Mouse (Mus musculus): Measurements from ENCODE around the gene Zfp536.

Zfp536 gene

DNA sequence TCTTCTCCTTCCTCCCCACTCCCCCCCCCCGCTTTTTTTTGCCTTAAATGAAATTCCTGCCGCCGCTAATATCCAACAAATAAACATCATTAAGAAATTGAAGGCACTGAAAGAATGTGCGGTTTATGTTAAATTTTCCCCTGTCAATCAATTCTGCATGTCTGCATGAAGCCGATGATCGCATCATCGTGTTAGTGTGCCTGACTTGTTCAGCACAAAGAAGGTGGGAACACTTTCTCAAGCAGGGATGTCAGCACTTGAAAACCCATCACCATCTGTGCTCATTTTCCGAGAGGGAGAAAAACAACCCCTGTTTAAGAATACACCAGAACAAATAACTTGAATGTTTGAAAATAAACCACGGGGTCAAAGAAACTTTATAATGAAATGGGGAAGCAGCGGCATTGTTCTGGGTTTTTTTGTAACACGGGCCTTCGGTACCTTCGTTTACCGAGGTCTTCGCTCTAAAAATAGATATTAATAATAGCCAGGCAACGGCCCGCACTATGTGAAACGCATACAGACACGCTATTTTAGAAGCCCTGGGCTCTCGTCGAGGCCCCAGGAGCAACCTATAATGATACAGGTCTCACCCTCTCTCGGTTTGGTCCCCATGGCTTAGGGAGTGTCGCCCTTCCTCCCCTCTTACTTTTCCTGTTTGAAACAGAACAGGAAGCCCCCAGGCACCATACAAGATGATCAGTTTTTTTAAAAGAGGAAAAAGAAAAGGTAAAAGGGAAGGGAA is 83.7 kb downstream of the Zfp536 start:
- no peak for DNase-seq (ENCODE audit: low read depth, low spot score)

DNA sequence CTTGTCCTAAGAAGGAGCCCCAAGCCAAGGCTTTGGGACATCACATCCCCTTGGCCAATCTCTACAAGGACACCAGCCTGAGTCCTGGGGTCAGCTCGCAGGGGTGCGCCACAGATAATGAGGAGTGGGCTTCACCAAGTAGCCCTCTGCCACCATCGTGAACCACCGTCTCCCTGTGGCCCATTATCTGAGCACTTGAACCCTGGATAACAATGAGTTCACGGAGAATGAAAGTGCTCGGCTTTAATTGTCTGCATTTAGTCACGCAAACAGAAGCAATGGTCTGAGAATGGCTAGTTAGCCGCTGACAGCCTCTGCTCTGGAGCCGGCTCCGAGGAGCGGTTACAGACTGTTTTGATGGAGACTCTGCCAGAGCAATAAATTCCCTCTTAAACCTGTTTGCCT is 84.3 kb downstream of the Zfp536 start:
- DNase-seq (ENCODE audit: low read depth, low spot score) = no peak

DNA sequence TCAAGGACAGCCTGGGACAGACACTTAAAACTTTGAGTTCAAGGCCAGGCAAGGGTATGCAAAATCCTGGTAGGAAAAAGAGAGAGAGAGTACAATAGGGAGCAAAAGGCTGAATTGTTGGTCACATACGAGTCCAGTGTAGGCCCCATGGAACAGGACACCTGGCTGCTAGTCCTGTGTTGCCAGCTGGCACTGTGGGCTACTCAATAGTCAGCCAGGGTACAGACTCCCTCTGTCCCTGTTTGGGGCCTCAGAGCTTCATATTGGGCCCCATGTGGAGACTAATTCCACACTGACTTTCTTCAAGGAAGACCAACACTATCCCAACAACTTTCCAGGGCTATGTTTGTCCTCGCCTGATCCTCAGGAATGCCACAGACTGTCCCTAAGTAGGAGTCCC is 87.1 kb downstream of the Zfp536 start:
- no peak for DNase-seq (ENCODE audit: low read depth, low spot score)

- DNase-seq (ENCODE audit: low read depth, low spot score) = no peak
These were observed 88.2 kb downstream of the Zfp536 start for GRCm38 (mm10) chr7:37685247-37685646.

- DNase-seq (ENCODE audit: low read depth, low spot score) = no peak
These were observed 92.1 kb downstream of the Zfp536 start for GRCm38 (mm10) chr7:37681335-37681734.

DNA sequence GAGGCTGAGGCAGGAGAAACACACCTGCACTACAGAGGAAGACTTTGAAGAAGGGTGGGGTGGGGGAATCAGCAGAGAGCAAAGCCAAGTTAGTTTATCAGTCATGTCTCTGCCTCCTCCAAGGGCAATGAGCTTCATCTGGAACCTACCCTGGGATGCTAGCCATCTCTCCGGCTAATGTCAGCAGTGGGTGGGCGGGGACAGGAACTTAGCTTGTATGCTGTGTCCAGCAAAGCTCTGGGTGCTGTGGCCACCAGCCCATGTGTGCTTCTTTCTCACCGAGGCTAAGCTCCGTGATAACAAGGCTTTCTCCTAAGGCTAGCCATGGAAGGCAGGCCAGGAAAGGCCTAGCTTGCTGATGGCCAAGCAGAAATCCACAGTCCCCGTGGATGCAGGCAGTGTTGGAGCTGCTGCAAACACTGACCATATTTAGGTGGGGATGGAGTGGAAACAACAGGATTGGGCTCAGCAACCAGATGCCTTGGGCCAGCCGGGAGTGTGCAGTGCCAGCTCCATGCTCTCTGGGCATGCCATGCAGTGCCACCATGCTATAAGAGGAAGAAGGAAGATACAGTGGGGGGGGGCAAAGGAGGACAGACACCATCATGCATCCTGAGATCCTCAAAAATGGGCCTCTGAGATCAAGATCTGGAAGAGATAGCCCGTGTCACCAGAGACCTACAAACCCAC is 109.6 kb downstream of the Zfp536 start:
- DNase-seq (ENCODE audit: low read depth, low spot score) = no peak

- no peak for DNase-seq (ENCODE audit: low read depth, low spot score)
These were observed 124.8 kb downstream of the Zfp536 start for GRCm38 (mm10) chr7:37648671-37649070.

GRCm38 (mm10) chr7:37647917-37648615 is 125.4 kb downstream of the Zfp536 start:
- no peak for DNase-seq (ENCODE audit: low read depth, low spot score)

- no peak for DNase-seq (ENCODE audit: low read depth, low spot score)
These were observed 133.6 kb downstream of the Zfp536 start for GRCm38 (mm10) chr7:37639740-37640397.

GRCm38 (mm10) chr7:37634812-37635211 is 138.6 kb downstream of the Zfp536 start:
- no peak for DNase-seq (ENCODE audit: low read depth, low spot score)

GRCm38 (mm10) chr7:37630410-37630809 is 143.0 kb downstream of the Zfp536 start:
- no peak for DNase-seq (ENCODE audit: low read depth, low spot score)

DNA sequence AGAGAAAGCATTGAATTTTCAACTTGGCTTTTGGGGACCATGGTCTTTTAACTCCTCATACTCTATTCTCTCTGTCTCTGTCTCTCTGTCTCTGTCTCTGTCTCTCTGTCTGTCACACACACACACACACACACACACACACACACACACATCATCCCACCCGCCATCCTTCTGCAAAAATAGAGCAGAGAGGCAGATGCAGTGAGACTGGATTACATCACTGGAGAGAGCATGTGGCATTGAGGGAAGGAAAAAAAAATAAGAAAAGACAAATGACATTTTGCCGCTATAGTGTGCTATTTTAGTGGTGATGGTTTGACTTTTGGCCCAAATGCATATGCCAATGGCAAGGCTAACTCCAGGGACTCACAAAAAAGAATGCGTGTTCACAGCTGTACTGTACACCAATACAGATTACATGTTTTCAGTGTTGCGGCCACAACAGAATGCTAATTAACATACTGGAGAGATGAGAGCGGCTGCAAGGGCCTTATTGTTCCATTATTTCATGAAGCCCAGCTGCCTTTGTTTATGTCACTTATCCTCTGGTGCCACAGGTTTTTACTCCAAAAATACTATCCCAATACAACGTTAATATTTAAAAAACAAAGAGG is 145.4 kb downstream of the Zfp536 start:
- DNase-seq (ENCODE audit: low read depth, low spot score) = no peak

- peak; percentile 54 for DNase-seq (ENCODE audit: low read depth, low spot score)
These were observed 147.7 kb downstream of the Zfp536 start for GRCm38 (mm10) chr7:37625758-37626157.

GRCm38 (mm10) chr7:37624759-37625340 is 148.6 kb downstream of the Zfp536 start:
- DNase-seq (ENCODE audit: low read depth, low spot score) = peak; percentile 11

DNA sequence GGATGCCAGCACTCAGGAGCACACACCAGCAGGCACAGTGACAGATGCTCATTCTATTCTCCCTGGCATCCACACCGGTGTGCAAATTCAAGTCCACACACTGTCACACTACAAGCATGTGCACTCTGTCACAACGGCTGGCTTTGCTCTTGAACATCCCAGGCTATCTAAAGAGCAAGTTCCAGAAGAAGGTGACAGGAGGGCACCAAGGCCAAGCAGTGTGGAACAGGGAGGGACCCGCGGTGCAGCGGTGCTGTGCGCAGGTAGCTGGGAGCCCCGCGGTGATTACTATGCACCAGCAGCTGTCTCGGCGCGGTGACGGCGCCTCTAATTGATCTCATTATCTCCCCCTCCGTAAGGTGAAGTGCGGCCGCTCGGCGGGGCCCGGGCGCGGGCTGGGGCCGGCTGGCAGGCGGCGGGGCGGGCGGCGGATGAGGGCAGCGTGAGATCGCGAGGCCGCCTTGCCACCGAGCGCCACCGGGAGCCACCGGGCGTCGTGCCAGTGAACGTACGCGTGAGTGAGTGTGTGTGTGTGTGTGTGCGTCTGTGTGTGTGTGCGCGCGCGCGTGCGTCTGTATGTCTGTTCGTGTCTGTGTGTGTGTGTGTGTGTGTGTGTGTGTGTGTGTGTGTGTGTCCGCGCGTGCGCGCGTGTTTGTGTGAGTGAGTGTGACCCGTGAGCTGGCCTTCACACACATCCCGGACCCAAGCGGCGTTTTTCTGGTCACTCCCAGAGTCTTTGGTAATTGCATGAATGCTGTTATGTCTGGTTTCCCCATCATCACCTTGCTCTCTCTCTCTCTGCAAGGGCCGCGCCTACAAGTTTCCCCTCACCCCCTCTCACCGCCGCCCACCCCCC is 149.3 kb downstream of the Zfp536 start:
- DNase-seq (ENCODE audit: low read depth, low spot score) = peak; percentile 5

DNA sequence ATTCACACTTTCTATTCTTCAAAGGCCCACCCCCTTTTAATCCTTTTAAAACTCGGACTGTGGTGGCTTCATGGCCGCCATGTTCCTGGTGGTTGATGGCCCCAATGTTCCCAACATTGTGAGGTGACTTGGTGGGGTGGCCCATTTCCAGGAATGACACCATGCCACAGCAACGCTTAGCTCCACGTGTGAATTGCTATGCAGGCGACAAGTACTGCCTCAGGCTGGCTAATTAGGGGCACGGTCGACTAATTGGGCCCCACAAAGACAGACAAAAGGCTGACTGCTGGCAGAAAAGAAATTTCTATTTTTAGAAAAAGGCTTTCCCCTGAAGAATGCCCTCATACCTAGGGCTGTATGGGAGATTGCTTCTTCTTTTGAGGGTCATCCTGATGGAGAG is 154.2 kb downstream of the Zfp536 start:
- no peak for DNase-seq (ENCODE audit: low read depth, low spot score)

DNA sequence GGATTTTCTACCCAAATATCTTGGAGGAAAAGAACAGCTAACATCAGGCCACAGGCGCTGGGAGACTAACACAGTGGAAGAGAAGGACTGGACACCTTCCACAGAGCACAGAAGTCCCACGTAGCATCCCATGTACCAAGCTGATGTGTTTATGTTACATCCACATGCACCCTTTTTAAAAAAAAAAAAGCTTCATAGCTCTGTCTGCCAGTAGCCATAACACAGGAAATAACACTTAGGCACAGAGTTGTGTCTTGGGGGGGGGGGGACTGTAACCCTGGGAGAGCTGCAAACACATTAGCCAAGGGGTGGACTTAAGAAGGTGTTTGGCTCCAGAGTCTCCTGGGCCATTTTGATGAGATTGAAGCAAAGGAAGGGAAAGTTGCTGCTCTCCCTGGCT is 155.6 kb downstream of the Zfp536 start:
- no peak for DNase-seq (ENCODE audit: low read depth, low spot score)

DNA sequence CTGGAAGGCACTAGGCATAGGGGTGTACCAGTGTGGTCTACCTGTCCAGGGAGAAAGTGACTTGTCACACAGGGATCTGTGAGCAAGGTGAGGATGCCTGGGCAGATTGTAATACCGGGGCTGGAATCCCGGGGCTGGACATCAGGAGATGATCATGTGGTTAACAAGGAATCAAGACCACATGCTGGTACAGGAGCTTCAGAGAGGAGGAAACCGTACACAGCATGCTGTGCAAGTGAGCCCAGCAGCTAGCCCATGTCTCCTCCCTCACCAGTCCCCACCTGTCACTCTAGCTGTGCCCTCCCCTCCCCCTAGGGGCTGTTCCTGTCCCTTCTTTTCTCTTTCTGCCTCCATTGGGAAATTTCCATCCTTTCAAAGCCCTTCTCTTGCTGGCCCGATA is 157.5 kb downstream of the Zfp536 start:
- DNase-seq (ENCODE audit: low read depth, low spot score) = no peak

GRCm38 (mm10) chr7:37614381-37614780 is 159.1 kb downstream of the Zfp536 start:
- DNase-seq (ENCODE audit: low read depth, low spot score) = no peak

GRCm38 (mm10) chr7:37608556-37608955 is 164.9 kb downstream of the Zfp536 start:
- no peak for DNase-seq (ENCODE audit: low read depth, low spot score)
